Mouse (Mus musculus): ENCODE measurements around the gene Platr17. TPM values are rescaled to one million over a fixed set of nuclear protein-coding genes. Genes with fewer than 3 reads are reported as not detected.
"Not testable (repeated sequence)": the region's sequence is repeated elsewhere in the genome, so short reads cannot be mapped to it uniquely, and the experiment has no call there.

Platr17 gene
- total RNA-seq (2021): under 1 TPM in 1 of 2 experiments, not detected in 1; 0.57 TPM

- DNase-seq (ENCODE audit: low spot score in 2 of 2); intact Hi-C loops (cut with DNase I): not testable (repeated sequence)
Observed at GRCm38 (mm10) chr17:33904835-33905234, at the start of gene Platr17. TSS of gene Platr17 (plus strand) at chr17:33905135.

GRCm38 (mm10) chr17:33857816-33858215 lies 47.1 kb upstream of the Platr17 start:
- DNase-seq (ENCODE audit: low spot score in 2 of 2): no peak
- intact Hi-C loops (cut with DNase I): no loop called here

GRCm38 (mm10) chr17:33865330-33866030 lies 39.5 kb upstream of the Platr17 start:
- DNase-seq (ENCODE audit: low spot score in 2 of 2): peak; percentile 83 to 98
- intact Hi-C loops (cut with DNase I): no loop called here

- intact Hi-C loops (cut with DNase I); DNase-seq (ENCODE audit: low spot score in 2 of 2): not testable (repeated sequence)
Observed at GRCm38 (mm10) chr17:33873537-33873936, 31.4 kb upstream of the Platr17 start, which contains the start of gene Gm7029. TSS of gene Gm7029 (plus strand) at chr17:33873837.

GRCm38 (mm10) chr17:33874411-33874810 lies 30.5 kb upstream of the Platr17 start:
- no peak for DNase-seq (ENCODE audit: low spot score in 2 of 2)
- intact Hi-C loops (cut with DNase I): no loop called here

GRCm38 (mm10) chr17:33875797-33876196 lies 29.1 kb upstream of the Platr17 start:
- not testable (repeated sequence) for DNase-seq (ENCODE audit: low spot score in 2 of 2)

GRCm38 (mm10) chr17:33884320-33884719 lies 20.6 kb upstream of the Platr17 start:
- DNase-seq (ENCODE audit: low spot score in 2 of 2); intact Hi-C loops (cut with DNase I): not testable (repeated sequence)

More at GRCm38 (mm10) chr17:33875797-33876196, 29.1 kb upstream of the Platr17 start:
- intact Hi-C loops (cut with DNase I): not testable (repeated sequence)

- intact Hi-C loops (cut with DNase I); DNase-seq (ENCODE audit: low spot score in 2 of 2): not testable (repeated sequence)
Observed at GRCm38 (mm10) chr17:33887802-33888201, 17.1 kb upstream of the Platr17 start.

GRCm38 (mm10) chr17:33888230-33888629 lies 16.7 kb upstream of the Platr17 start:
- DNase-seq (ENCODE audit: low spot score in 2 of 2); intact Hi-C loops (cut with DNase I): not testable (repeated sequence)

- intact Hi-C loops (cut with DNase I); DNase-seq (ENCODE audit: low spot score in 2 of 2): not testable (repeated sequence)
Observed at GRCm38 (mm10) chr17:33889941-33890532, 14.9 kb upstream of the Platr17 start.

- intact Hi-C loops (cut with DNase I): no loop called here
- peak; percentile 99 to 100 for DNase-seq (ENCODE audit: low spot score in 2 of 2)
Observed at GRCm38 (mm10) chr17:33890533-33891059, 14.3 kb upstream of the Platr17 start, which contains the start of gene Kifc1. TSS of gene Kifc1 (minus strand) at chr17:33890661.

GRCm38 (mm10) chr17:33891357-33891756 lies 13.6 kb upstream of the Platr17 start:
- intact Hi-C loops (cut with DNase I): no loop called here
- no peak for DNase-seq (ENCODE audit: low spot score in 2 of 2)

GRCm38 (mm10) chr17:33891892-33892291 lies 13.0 kb upstream of the Platr17 start:
- DNase-seq (ENCODE audit: low spot score in 2 of 2); intact Hi-C loops (cut with DNase I): not testable (repeated sequence)

- no peak for DNase-seq (ENCODE audit: low spot score in 2 of 2)
- intact Hi-C loops (cut with DNase I): no loop called here
Observed at GRCm38 (mm10) chr17:33892429-33892828, 12.5 kb upstream of the Platr17 start.

GRCm38 (mm10) chr17:33893011-33893410 lies 11.9 kb upstream of the Platr17 start:
- DNase-seq (ENCODE audit: low spot score in 2 of 2); intact Hi-C loops (cut with DNase I): not testable (repeated sequence)

- intact Hi-C loops (cut with DNase I): no loop called here
- DNase-seq (ENCODE audit: low spot score in 2 of 2): no peak
Observed at GRCm38 (mm10) chr17:33897114-33897794, 7.7 kb upstream of the Platr17 start.

- intact Hi-C loops (cut with DNase I); DNase-seq (ENCODE audit: low spot score in 2 of 2): not testable (repeated sequence)
Observed at GRCm38 (mm10) chr17:33898193-33898592, 6.7 kb upstream of the Platr17 start.

GRCm38 (mm10) chr17:33899642-33900041 lies 5.3 kb upstream of the Platr17 start:
- intact Hi-C loops (cut with DNase I): no loop called here
- no peak for DNase-seq (ENCODE audit: low spot score in 2 of 2)

- no peak for DNase-seq (ENCODE audit: low spot score in 2 of 2)
- intact Hi-C loops (cut with DNase I): no loop called here
Observed at GRCm38 (mm10) chr17:33900281-33900988, 4.5 kb upstream of the Platr17 start.

GRCm38 (mm10) chr17:33900989-33901314 lies 4.0 kb upstream of the Platr17 start:
- intact Hi-C loops (cut with DNase I): no loop called here
- no peak for DNase-seq (ENCODE audit: low spot score in 2 of 2)
